In the genomic region with DNA sequence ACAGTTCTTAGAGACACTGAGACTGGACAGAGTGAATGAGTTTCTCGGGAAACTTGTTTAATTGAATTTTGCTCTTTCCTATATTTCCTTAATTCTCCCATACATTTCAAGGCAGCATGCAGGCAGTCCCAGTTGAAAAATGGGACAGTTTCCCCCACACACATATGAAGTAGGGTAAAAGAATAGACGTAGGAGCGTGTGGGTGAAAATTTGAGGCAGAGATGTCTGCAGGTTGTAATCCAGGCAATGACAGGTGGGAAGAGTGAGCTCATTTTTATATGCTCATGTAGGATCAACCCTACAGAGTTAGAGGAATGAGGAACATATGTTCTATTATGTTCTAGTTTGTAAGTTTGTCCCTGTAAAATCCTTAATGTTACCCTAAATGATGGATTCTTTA, we compare ENCODE assay signal across 19 mouse cellular contexts.
DNase-seq lines count a peak whose midpoint lies in the region; ATAC-seq lines count a peak whose summit lies in the region.
"Had no signal": no experiment of that assay in that cellular context is flagged by ENCODE, and none has a peak within 500 bp of the region (broad histone marks: within the 10 kb centered on the region; RNA-seq: fewer than 3 reads in every experiment).

No protein-coding gene starts in this region.

- H3K36me3 ChIP-seq in midbrain, embryonic 15.5 days (replicated peaks), result no peaks in the 10 kb centered on the region
- H3K36me3 ChIP-seq: G1E had no signal

- no peaks in the 10 kb centered on the region for H3K9me3 ChIP-seq in midbrain, embryonic 15.5 days
- H3K9me3 ChIP-seq: G1E had no signal

- no peak overlapping the region for H3K27ac ChIP-seq in midbrain, embryonic 15.5 days

- H3K9ac ChIP-seq in midbrain, embryonic 15.5 days, result no peak overlapping the region

- H3K4me3 ChIP-seq in midbrain, embryonic 15.5 days, result no peak overlapping the region

- no peaks in the 10 kb centered on the region for H3K27me3 ChIP-seq in midbrain, embryonic 15.5 days (replicated peaks)
- H3K27me3 ChIP-seq: CH12.LX, Patski had no signal

- peak; percentile 75 for ATAC-seq in frontal cortex, adult (ENCODE audit: low TSS enrichment)
- ATAC-seq in midbrain, embryonic 15.5 days (replicated peaks), result no peak
- ATAC-seq: activated CD4-positive, CD25-positive, alpha-beta regulatory T cell, adult 4 months; CD4-positive, CD25-positive, alpha-beta regulatory T cell, adult 4 months; Patski had no signal

- H3K4me2 ChIP-seq in midbrain, embryonic 15.5 days, result no peak overlapping the region

- no peak for DNase-seq in frontal cortex, postnatal 10 days (ENCODE audit: low spot score in 2 of 2)
- peak; percentile 53 for DNase-seq in brain, adult 2 months (ENCODE audit: low read depth, low spot score)
- DNase-seq: adrenal gland, adult 2 months; adrenal gland, adult 8-10 months; adrenal gland, postnatal 10 days; adrenal gland, postnatal 14 days; adrenal gland, postnatal 25 days; adrenal gland, postnatal 36 days; B cell, adult 2 months; cerebellum, adult 11 months; cerebellum, adult 11-12 months; cerebellum, adult 18-20 months had no signal

- 92% methylated on average over 3 of the region's 3 CpGs for WGBS in midbrain, embryonic 15.5 days

- H3K4me1 ChIP-seq in midbrain, embryonic 15.5 days, result no peaks in the 10 kb centered on the region
